ENCODE assay signal across 9 mouse cellular contexts in genomic region chr1:119453731-119454130, GRCm38 (mm10). TPM values are rescaled to one million over a fixed set of nuclear protein-coding genes. Genes with fewer than 3 reads are reported as not detected.
A peak's percentile ranks its signal among the peaks of the same experiment; 100 is the strongest.
DNase-seq lines count a peak whose midpoint lies in the region.
"Had no signal": no experiment of that assay in that cellular context is flagged by ENCODE, and none has a peak within 500 bp of the region (broad histone marks: within the 10 kb centered on the region; RNA-seq: fewer than 3 reads in every experiment).

No protein-coding gene starts in this region.

- DNase-seq in heart, postnatal 10 days, result peak; percentile 24 to 35
- no peak for DNase-seq in heart, adult 11 months
- peak; percentile 20 for DNase-seq in right cerebral cortex, postnatal 25 days
- DNase-seq in right cerebral cortex, adult 2 months (ENCODE audit: low spot score in 2 of 2), result no peak
- peak; percentile 32 to 35 for DNase-seq in cerebellum, postnatal 36 days
- DNase-seq in spleen, adult 18-20 months, result no peak
- no peak for DNase-seq in thymus, postnatal 0 days (ENCODE audit: low spot score)
- DNase-seq in thymus, postnatal 10 days (ENCODE audit: low spot score in 2 of 2), result no peak

- intact Hi-C loops in heart, postnatal 10 days (cut with DNase I), result loop anchor here (10.0 kb wide), 1 partner anchor 561 kb away; no protein-coding TSS in a partner anchor

RNA-seq across cellular contexts. Expression of gene Inhbb, which starts 31.7 kb away (rescaled TPM):
- total RNA-seq in heart, postnatal 10 days (2021), result 1 to 10 TPM; 1.1 to 1.2 TPM
- 0.56 and 0.93 TPM in 2 replicates for polyA plus RNA-seq in thymus, postnatal 0 days (2015; fragmentation: Nextera tagmentation; extraction: Ambion mirVana)
- total RNA-seq: megakaryocyte-erythroid progenitor cell, adult 5-6 weeks had no signal

RNA-seq across cellular contexts. Expression of gene Ralb, which starts 50.9 kb away (rescaled TPM):
- 10 to 100 TPM; 48.8 to 56.6 TPM for total RNA-seq in heart, postnatal 10 days (2021)
- polyA plus RNA-seq in thymus, postnatal 0 days (2015; fragmentation: Nextera tagmentation; extraction: Ambion mirVana), result 82.7 and 87.1 TPM in 2 replicates

Comparison
In these comparisons a context has a peak if more than half of its experiments do, and no peak if none do; other contexts are left out.
1. DNase-seq: peak in heart, postnatal 10 days (2 of 2), right cerebral cortex, postnatal 25 days (single experiment) and cerebellum, postnatal 36 days (2 of 2); none in heart, adult 11 months (single experiment), right cerebral cortex, adult 2 months (0 of 2), spleen, adult 18-20 months (0 of 2), thymus, postnatal 0 days (single experiment) and thymus, postnatal 10 days (0 of 2).